Mouse (Mus musculus) c-Kit-negative CD71-positive TER-119-positive erythroid progenitor cells, embryonic 14.5 days (primary cell): ENCODE data around the gene Pik3cb.

Experiments used
- DNase-seq: peaks from one replicate; pipeline ENCODE4 v3.0.0-alpha.2; 2013; ENCODE audit warnings: low read depth, low spot score

The Pik3cb gene

GRCm38 (mm10) chr9:99001326-99001725 is 139.1 kb downstream of the Pik3cb start:
- DNase-seq = no peak

DNA sequence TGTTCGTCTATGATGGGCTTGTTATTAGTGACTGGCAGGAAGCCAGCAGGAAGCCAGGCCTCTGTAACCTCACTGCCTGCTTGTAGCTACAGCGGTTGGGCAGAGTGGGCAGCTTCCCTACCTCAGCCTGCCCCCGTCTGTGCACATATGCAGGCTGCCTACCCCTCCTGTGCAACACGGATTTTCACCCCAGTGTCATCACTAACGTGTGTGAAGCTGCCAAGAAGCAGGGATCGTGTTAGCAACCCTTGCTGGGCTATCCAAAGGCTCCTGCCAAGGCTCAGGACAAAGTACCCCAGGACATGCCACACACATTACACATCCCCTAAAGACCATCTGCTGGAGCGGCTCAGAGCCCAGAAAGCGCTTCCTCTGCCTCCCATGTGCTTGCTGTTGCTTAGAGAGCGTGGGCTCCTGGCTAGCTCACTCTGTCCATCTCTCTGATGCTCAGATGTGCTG is 140.5 kb downstream of the Pik3cb start:
- no peak for DNase-seq

GRCm38 (mm10) chr9:98994103-98994502 is 146.3 kb downstream of the Pik3cb start:
- no peak for DNase-seq

DNA sequence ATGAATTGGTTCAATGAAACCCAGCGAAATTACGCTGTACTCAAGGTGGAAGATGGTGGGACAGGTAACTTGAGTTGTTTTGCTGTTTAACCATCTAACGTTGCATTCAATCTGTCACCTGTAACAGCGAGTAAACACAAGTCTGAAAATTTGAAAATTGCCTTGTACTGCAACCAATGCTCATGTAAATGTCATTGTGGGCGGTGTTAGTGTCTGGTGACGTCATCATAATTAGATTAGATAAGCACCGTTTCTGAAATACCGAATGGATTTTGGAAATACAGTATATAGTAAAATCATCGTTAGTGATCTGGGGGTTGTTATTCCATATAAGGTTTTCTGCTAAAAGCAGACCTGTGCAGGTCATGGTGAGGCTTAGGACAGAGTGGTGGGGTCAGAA is 153.3 kb downstream of the Pik3cb start:
- no peak for DNase-seq
